Mouse (Mus musculus): ENCODE data around the gene Sys1. TPM values are rescaled to one million over a fixed set of nuclear protein-coding genes. Genes with fewer than 3 reads are reported as not detected.

Sys1 gene
- polyA plus RNA-seq, 1 experiment, result 10.3 TPM

GRCm38 (mm10) chr2:164473624-164474023, 16.9 kb downstream of the Sys1 start, which contains the start of gene Trp53tg5:
Trp53tg5 (minus strand) TSS chr2:164473724.
- H3K9me3 ChIP-seq (ENCODE audit: control insufficient read depth, low read length), result no peaks in the 10 kb centered on the region
- H3K4me3 ChIP-seq (replicated peaks), result no peak within 1 kb of the TSS
- H3K4me1 ChIP-seq (ENCODE audit: control insufficient read depth), result no peaks in the 10 kb centered on the region
- no peaks in the 10 kb centered on the region for H3K27me3 ChIP-seq (ENCODE audit: control insufficient read depth)
- peaks cover 12% of the 10 kb centered on the region for H3K36me3 ChIP-seq (ENCODE audit: control insufficient read depth)
- TF ChIP-seq TAL1 (IDR thresholded peaks at IDR 0.05; ENCODE audit: low read length) (no peak), GATA1 (IDR thresholded peaks at IDR 0.05; ENCODE audit: low read length) (no peak)

GRCm38 (mm10) chr2:164485681-164486257, 29.0 kb downstream of the Sys1 start, which contains the start of gene Dbndd2:
Dbndd2 (plus strand) TSS chr2:164486106.
- H3K4me3 ChIP-seq (replicated peaks), result peak within 1 kb of the TSS; percentile 50
- peaks cover 3% of the 10 kb centered on the region; the same call in 1 of the 2 replicates for H3K9me3 ChIP-seq (ENCODE audit: control insufficient read depth, low read length)
- peaks cover 42% of the 10 kb centered on the region for H3K27me3 ChIP-seq (ENCODE audit: control insufficient read depth)
- peaks cover 4% of the 10 kb centered on the region for H3K36me3 ChIP-seq (ENCODE audit: control insufficient read depth)
- TF ChIP-seq TAL1 (IDR thresholded peaks at IDR 0.05; ENCODE audit: low read length), result no peak
- H3K4me1 ChIP-seq (ENCODE audit: control insufficient read depth), result peaks cover 4% of the 10 kb centered on the region

- TF ChIP-seq TAL1 (IDR thresholded peaks at IDR 0.05; ENCODE audit: low read length) (no peak), GATA1 (IDR thresholded peaks at IDR 0.05; ENCODE audit: low read length) (no peak)
- Histone ChIP-seq H3K9me3 (ENCODE audit: control insufficient read depth, low read length) (peaks cover 3% of the 10 kb centered on the region; the same call in 1 of the 2 replicates), H3K4me1 (ENCODE audit: control insufficient read depth) (peaks cover 4% of the 10 kb centered on the region), H3K27me3 (ENCODE audit: control insufficient read depth) (peaks cover 42% of the 10 kb centered on the region), H3K4me3 (replicated peaks) (peak overlapping the region; percentile 50), H3K36me3 (ENCODE audit: control insufficient read depth) (peaks cover 4% of the 10 kb centered on the region)
Measured at GRCm38 (mm10) chr2:164486258-164487114, 29.7 kb downstream of the Sys1 start.

GRCm38 (mm10) chr2:164487115-164487527, 30.4 kb downstream of the Sys1 start:
- H3K36me3 ChIP-seq (ENCODE audit: control insufficient read depth), result peaks cover 4% of the 10 kb centered on the region
- H3K4me1 ChIP-seq (ENCODE audit: control insufficient read depth), result peaks cover 4% of the 10 kb centered on the region
- H3K4me3 ChIP-seq (replicated peaks), result peak overlapping the region; percentile 50
- H3K9me3 ChIP-seq (ENCODE audit: control insufficient read depth, low read length), result peaks cover 3% of the 10 kb centered on the region; the same call in 1 of the 2 replicates
- peaks cover 42% of the 10 kb centered on the region for H3K27me3 ChIP-seq (ENCODE audit: control insufficient read depth)
- TF ChIP-seq TAL1 (IDR thresholded peaks at IDR 0.05; ENCODE audit: low read length) (no peak), GATA1 (IDR thresholded peaks at IDR 0.05; ENCODE audit: low read length) (no peak)

- no peak overlapping the region for H3K4me3 ChIP-seq (replicated peaks)
- peaks cover 42% of the 10 kb centered on the region for H3K27me3 ChIP-seq (ENCODE audit: control insufficient read depth)
- TF ChIP-seq TAL1 (IDR thresholded peaks at IDR 0.05; ENCODE audit: low read length) (no peak), GATA1 (IDR thresholded peaks at IDR 0.05; ENCODE audit: low read length) (no peak)
- H3K9me3 ChIP-seq (ENCODE audit: control insufficient read depth, low read length), result peaks cover 3% of the 10 kb centered on the region; the same call in 1 of the 2 replicates
- H3K36me3 ChIP-seq (ENCODE audit: control insufficient read depth), result peaks cover 4% of the 10 kb centered on the region
- peaks cover 4% of the 10 kb centered on the region for H3K4me1 ChIP-seq (ENCODE audit: control insufficient read depth)
Measured at GRCm38 (mm10) chr2:164487812-164488211, 31.0 kb downstream of the Sys1 start.

GRCm38 (mm10) chr2:164494126-164494525, 37.4 kb downstream of the Sys1 start:
- Histone ChIP-seq H3K4me3 (replicated peaks) (no peak overlapping the region), H3K4me1 (ENCODE audit: control insufficient read depth) (peaks cover 22% of the 10 kb centered on the region), H3K27me3 (ENCODE audit: control insufficient read depth) (no peaks in the 10 kb centered on the region; the same call in 1 of the 2 replicates), H3K9me3 (ENCODE audit: control insufficient read depth, low read length) (no peaks in the 10 kb centered on the region), H3K36me3 (ENCODE audit: control insufficient read depth) (peaks cover 5% of the 10 kb centered on the region)
- TF ChIP-seq GATA1 (IDR thresholded peaks at IDR 0.05; ENCODE audit: low read length), result no peak
- no peak for TF ChIP-seq TAL1 (IDR thresholded peaks at IDR 0.05; ENCODE audit: low read length)

GRCm38 (mm10) chr2:164496331-164496730, 39.6 kb downstream of the Sys1 start:
- no peaks in the 10 kb centered on the region; the same call in 1 of the 2 replicates for H3K27me3 ChIP-seq (ENCODE audit: control insufficient read depth)

GRCm38 (mm10) chr2:164496847-164497690, 40.3 kb downstream of the Sys1 start, which contains the start of gene Pigt:
Pigt (plus strand) TSS chr2:164497520.
- Histone ChIP-seq H3K9me3 (ENCODE audit: control insufficient read depth, low read length) (no peaks in the 10 kb centered on the region), H3K4me1 (ENCODE audit: control insufficient read depth) (peaks cover 24% of the 10 kb centered on the region), H3K36me3 (ENCODE audit: control insufficient read depth) (peaks cover 29% of the 10 kb centered on the region), H3K27me3 (ENCODE audit: control insufficient read depth) (no peaks in the 10 kb centered on the region; the same call in 1 of the 2 replicates), H3K4me3 (replicated peaks) (peak within 1 kb of the TSS; percentile 86)
- TF ChIP-seq TAL1 (IDR thresholded peaks at IDR 0.05; ENCODE audit: low read length) (no peak), GATA1 (IDR thresholded peaks at IDR 0.05; ENCODE audit: low read length) (no peak)

More at GRCm38 (mm10) chr2:164496331-164496730, 39.6 kb downstream of the Sys1 start:
- H3K4me3 ChIP-seq (replicated peaks), result peak overlapping the region; percentile 86
- peaks cover 22% of the 10 kb centered on the region for H3K36me3 ChIP-seq (ENCODE audit: control insufficient read depth)
- H3K4me1 ChIP-seq (ENCODE audit: control insufficient read depth), result peaks cover 24% of the 10 kb centered on the region
- TF ChIP-seq GATA1 (IDR thresholded peaks at IDR 0.05; ENCODE audit: low read length) (no peak), TAL1 (IDR thresholded peaks at IDR 0.05; ENCODE audit: low read length) (no peak)
- H3K9me3 ChIP-seq (ENCODE audit: control insufficient read depth, low read length), result no peaks in the 10 kb centered on the region
